Mouse (Mus musculus) spleen, adult 2 months (tissue): Measurements from ENCODE around the gene Cx3cl1. TPM values are rescaled to one million over a fixed set of nuclear protein-coding genes. Genes with fewer than 3 reads are reported as not detected.

Experiments
- DNase-seq, 2 experiments: peaks; one replicate each; pipeline versions ENCODE4 v3.0.0 to v3.0.0-alpha.2; 2012 to 2021; ENCODE audit warnings: low spot score in 2 of 2, low read depth in 1 of 2
- H3K27ac ChIP-seq: fragments of 200-500 bp; 2 replicates; pipeline ENCODE4 v1.5.1; 2012; ENCODE audit warnings: low read length, inconsistent platforms; ENCODE audit not compliant: insufficient read depth
- H3K27me3 ChIP-seq: fragments of 200-500 bp; 2 replicates; pipeline ENCODE4 v1.6.1; 2012; ENCODE audit warnings: mild to moderate bottlenecking, moderate library complexity, low read length, inconsistent platforms; ENCODE audit not compliant: control insufficient read depth, insufficient read depth
- H3K36me3 ChIP-seq: fragments of 200-500 bp; 2 replicates; pipeline ENCODE4 v1.6.1; 2012; ENCODE audit warnings: mild to moderate bottlenecking, low read length, inconsistent platforms; ENCODE audit not compliant: control insufficient read depth, insufficient read depth
- H3K4me1 ChIP-seq: fragments of 200-500 bp; 2 replicates; pipeline ENCODE4 v1.6.1; 2011; ENCODE audit warnings: inconsistent platforms; ENCODE audit not compliant: control insufficient read depth, insufficient read depth, insufficient read length
- H3K4me3 ChIP-seq: fragments of 200-500 bp; 2 replicates; pipeline ENCODE4 v1.5.1; 2011; ENCODE audit warnings: mild to moderate bottlenecking, inconsistent platforms; ENCODE audit not compliant: insufficient read depth, insufficient read length; ENCODE audit errors: extremely low read depth
- CTCF ChIP-seq: fragments of 200-500 bp; IDR thresholded peaks from 2 replicates; pipeline ENCODE4 v1.5.1; 2011; ENCODE audit warnings: mild to moderate bottlenecking, inconsistent platforms; ENCODE audit not compliant: insufficient read depth, insufficient read length, insufficient replicate concordance; ENCODE audit errors: extremely low read depth
- POLR2A ChIP-seq: fragments of 200-500 bp; IDR thresholded peaks from 2 replicates; pipeline ENCODE4 v1.6.1; 2011; ENCODE audit warnings: low read depth, low read length, inconsistent platforms
- WGBS: fragments of 180-500 bp; shearing (Covaris S2); methylation state at CpG from one replicate; pipeline ENCODE4 v1.1.7; 2018; 5-methylcytosine and 5-hydroxymethylcytosine counted together
- polyA plus RNA-seq: library from polyadenylated mRNA; depleted of rRNA; stranded (reverse); fragments of >200 nt; gene quantifications from 2 replicates; pipeline ENCODE4 v1.2.3, GENCODE M21; 2012

The Cx3cl1 gene
- polyA plus RNA-seq, 1 experiment, result 3.0 TPM

DNA sequence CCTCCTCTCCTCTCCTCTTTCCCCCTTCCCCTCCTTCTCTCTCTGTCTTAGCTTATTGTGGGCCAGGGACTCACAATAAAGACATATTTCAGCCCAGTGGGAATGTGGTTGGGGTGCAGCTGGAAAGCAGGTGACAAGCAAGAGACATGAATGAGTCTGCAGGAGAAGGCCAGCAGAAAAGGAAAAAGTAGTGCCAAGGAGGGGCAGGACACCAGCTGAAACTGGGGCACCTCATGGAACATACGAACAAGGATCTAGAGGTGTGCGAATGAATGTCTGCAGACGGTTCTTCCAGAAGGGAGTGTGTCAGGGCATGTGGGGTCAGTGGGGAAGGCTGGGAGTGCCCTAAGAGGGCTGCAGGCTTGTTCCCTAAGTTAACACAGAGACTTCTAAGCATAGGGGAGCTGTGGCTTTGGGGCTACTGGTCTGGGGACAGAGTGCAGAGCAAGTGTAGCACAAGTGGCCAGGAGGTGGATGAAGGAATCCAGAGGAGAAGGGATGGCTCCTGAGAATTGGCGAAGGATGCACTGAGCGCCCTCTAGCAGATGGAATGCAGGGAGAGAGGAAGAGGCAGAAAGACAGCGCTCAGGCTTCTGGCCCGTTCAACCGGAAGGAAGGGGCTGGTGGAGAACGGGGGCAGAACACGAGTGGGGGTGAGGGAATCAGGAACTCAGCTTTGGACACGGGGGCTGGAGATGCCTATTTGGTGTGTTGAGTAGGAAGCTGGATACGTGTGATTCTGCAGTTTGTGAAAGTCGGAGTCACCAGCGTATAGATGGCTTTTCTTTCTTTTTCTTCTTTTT lies 29.7 kb downstream of the Cx3cl1 start:
- H3K36me3 ChIP-seq, result no peaks in the 10 kb centered on the region
- H3K27me3 ChIP-seq, result no peaks in the 10 kb centered on the region
- H3K27ac ChIP-seq, result no peak overlapping the region
- no peak overlapping the region for H3K4me3 ChIP-seq
- 27% methylated on average over 14 of the region's 14 CpGs for WGBS
- DNase-seq, result no peak
- no peak for TF ChIP-seq CTCF
- H3K4me1 ChIP-seq, result peaks cover 9% of the 10 kb centered on the region; the same call in 1 of the 2 replicates

DNA sequence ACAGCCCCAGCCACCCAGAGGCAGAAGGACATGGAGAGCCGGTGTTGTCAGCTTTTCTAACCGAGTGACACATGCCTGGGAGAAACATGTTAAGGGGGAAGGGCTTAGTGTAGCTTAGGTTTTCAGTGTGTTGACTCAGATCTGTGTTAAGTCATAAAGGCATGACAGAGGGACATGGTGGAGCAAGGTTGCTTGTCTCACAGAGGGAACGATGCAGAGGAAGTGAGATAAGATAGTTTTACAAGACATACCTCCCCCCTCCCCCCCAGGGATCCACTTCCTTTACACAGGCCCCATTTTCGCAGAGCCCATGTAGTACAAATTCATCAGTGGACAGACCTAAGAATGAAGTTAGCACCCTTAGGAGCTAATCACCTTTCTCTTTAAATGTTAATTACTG lies 30.6 kb downstream of the Cx3cl1 start:
- H3K27me3 ChIP-seq, result no peaks in the 10 kb centered on the region
- 33% methylated on average over 4 of the region's 4 CpGs for WGBS
- TF ChIP-seq POLR2A, result no peak
- TF ChIP-seq CTCF, result no peak
- H3K4me3 ChIP-seq, result no peak overlapping the region
- peaks cover 9% of the 10 kb centered on the region; the same call in 1 of the 2 replicates for H3K4me1 ChIP-seq
- no peak overlapping the region for H3K27ac ChIP-seq
- H3K36me3 ChIP-seq, result no peaks in the 10 kb centered on the region
- DNase-seq, result no peak

DNA sequence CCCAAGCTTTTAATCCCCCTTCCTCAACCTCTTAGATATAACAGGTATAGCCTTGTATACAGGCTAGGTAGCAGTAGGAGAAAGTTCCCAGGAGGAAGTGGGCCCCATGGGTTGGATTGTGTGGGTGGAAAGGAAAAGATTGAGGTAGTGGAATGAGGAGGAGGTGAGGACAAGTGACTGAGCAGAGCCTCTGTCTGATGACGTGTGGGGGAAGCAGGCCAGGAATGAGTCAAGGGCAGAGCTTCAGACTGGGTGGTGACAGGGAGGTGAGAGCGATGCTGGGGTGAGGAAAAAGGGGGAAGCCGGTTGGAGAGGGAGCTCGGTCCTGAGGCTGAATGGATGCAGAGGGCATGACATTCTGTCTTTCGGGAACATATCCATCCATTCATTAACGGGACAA lies 31.7 kb downstream of the Cx3cl1 start:
- no peak for DNase-seq
- Histone ChIP-seq H3K4me3 (no peak overlapping the region), H3K27me3 (no peaks in the 10 kb centered on the region), H3K36me3 (no peaks in the 10 kb centered on the region), H3K4me1 (peaks cover 9% of the 10 kb centered on the region; the same call in 1 of the 2 replicates), H3K27ac (no peak overlapping the region)
- WGBS, result 78% methylated on average over 6 of the region's 6 CpGs
- TF ChIP-seq POLR2A (no peak), CTCF (no peak)

DNA sequence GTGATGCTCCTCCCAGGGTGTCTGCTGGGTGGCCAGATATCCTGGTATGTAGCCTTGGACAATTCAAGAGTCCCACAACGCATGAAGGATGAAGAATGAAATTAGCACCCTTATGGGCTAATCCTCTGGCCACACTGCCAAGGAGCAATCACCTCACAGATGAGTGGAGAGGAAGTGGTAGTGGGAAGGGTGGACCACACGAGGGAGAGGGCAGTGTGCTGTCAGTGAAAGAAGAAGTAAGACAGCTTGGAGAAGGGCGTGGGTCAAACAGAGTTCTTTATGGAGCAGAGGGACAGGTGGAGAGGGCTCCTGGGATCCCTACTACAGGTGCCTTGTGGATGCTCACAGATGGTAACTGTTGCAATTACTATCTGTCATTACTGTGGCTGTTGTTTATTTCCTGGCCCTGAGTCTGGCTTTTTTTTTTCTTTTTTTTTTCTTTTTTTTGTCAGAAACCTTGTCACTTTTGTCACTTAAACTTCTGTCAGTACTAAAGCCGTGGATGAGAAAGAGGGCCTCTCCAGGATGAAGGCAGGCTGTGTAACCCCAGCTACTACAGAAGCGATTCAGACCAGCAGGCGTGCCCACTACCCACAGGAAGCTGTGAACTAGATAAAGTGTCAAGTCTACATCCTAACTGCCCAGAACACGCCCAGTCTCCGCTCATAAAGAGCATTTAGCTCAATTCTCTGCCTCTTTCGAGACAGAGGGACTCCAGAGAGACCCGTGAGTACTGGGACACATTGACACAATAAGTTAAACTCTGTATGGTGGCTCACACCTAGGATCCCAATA lies 32.9 kb downstream of the Cx3cl1 start:
- WGBS, result 24% methylated on average over 10 of the region's 10 CpGs
- TF ChIP-seq POLR2A (no peak), CTCF (no peak)
- Histone ChIP-seq H3K27ac (no peak overlapping the region), H3K27me3 (no peaks in the 10 kb centered on the region), H3K36me3 (no peaks in the 10 kb centered on the region), H3K4me3 (no peak overlapping the region), H3K4me1 (peaks cover 9% of the 10 kb centered on the region; the same call in 1 of the 2 replicates)
- no peak for DNase-seq

DNA sequence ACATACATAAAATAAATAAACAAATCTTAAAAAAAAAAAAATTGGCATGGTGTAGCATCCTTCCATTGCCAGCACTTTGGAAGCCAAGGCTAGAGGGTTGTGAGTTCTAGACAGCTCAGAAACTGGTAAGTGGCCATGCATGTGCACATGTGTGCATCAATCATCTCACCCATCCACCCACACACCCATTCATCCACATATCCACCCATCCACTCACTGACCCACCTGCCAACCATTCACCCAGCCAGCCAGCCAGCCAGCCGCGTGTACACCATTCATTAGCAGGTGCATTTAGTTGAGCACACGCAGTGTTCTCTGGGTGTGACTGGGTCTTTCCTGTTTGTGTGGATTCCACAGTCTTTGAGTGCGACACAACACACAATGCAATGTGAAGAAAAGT lies 34.0 kb downstream of the Cx3cl1 start:
- no peak overlapping the region for H3K4me3 ChIP-seq
- H3K4me1 ChIP-seq, result 0 out of 2 replicates have a peak, but pooled peaks cover 6% of the 10 kb centered on the region
- no peak overlapping the region for H3K27ac ChIP-seq
- TF ChIP-seq CTCF, result no peak
- no peak for TF ChIP-seq POLR2A
- no peak for DNase-seq
- 79% methylated on average over 4 of the region's 4 CpGs for WGBS
- no peaks in the 10 kb centered on the region for H3K36me3 ChIP-seq
- H3K27me3 ChIP-seq, result no peaks in the 10 kb centered on the region

DNA sequence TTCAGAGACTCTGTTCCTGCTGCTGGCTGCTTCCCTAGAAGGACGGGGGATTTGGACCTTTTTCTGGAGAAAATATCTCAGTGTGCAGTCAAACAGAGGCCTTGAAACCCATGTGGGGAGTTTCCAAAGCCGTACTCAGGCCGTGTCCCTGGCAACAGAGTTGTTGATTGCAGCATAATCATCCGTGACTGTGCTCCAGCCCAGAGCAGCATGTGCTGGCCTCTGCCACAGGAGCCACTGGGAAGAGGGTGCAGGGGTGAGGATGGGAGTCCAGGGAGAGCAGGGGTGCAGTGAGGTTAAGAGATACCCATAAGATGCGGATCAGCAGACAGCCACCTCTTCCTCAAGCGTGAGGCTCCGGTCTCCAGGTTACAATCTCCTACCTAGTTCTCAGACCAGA lies 35.7 kb downstream of the Cx3cl1 start:
- DNase-seq, result no peak
- 86% methylated on average over 7 of the region's 7 CpGs for WGBS
- Histone ChIP-seq H3K27me3 (no peaks in the 10 kb centered on the region), H3K36me3 (no peaks in the 10 kb centered on the region), H3K27ac (no peak overlapping the region), H3K4me1 (0 out of 2 replicates have a peak, but pooled peaks cover under 1% of the 10 kb centered on the region), H3K4me3 (no peak overlapping the region)
- TF ChIP-seq CTCF (no peak), POLR2A (no peak)
